Mouse (Mus musculus): ENCODE measurements around the gene Chga.

GRCm38 (mm10) chr12:102602255-102603041, 47.7 kb downstream of the Chga start:
- TF ChIP-seq CTCF (IDR thresholded peaks at IDR 0.05; ENCODE audit: borderline replicate concordance, extremely low read depth, insufficient read depth, insufficient read length), result no peak
- no peak for TF ChIP-seq POLR2A (IDR thresholded peaks at IDR 0.05; ENCODE audit: borderline replicate concordance, extremely low read depth, insufficient read depth, insufficient read length, poor library complexity, severe bottlenecking)
